Mouse (Mus musculus): ENCODE results near the gene Nf1. TPM values are rescaled to one million over a fixed set of nuclear protein-coding genes. Genes with fewer than 3 reads are reported as not detected.
A peak's percentile ranks its signal among the peaks of the same experiment; 100 is the strongest.

Gene Nf1
- total and polyA plus RNA-seq, 3 experiments, result 7.1 to 78.0 (median 27.0) TPM

GRCm38 (mm10) chr11:79336722-79337267 lies 2.7 kb upstream of the Nf1 start:
- Histone ChIP-seq H3K9me3 (replicated peaks) (peaks cover 5% of the 10 kb centered on the region), H3K36me3 (replicated peaks) (peaks cover 4% of the 10 kb centered on the region), H3K4me3 (ENCODE audit: low read depth, low read length) (no peak overlapping the region), H3K4me1 (ENCODE audit: insufficient read depth, low read depth, low read length) (peaks cover 33% of the 10 kb centered on the region), H3K27me3 (ENCODE audit: insufficient read depth, low read length) (peaks cover 31% of the 10 kb centered on the region)
- TF ChIP-seq POLR2AphosphoS5 (IDR thresholded peaks at IDR 0.05; ENCODE audit: insufficient replicate concordance, low read depth, low read length) (no peak), TAL1 (conservative IDR thresholded peaks at IDR 0.05; ENCODE audit: low read depth, low read length) (no peak), GATA1 (IDR thresholded peaks at IDR 0.05; ENCODE audit: borderline replicate concordance, low read length) (no peak), GATA2 (IDR thresholded peaks at IDR 0.05; ENCODE audit: borderline replicate concordance, low read depth, low read length) (no peak), CTCF (IDR thresholded peaks at IDR 0.05; ENCODE audit: low read depth, low read length) (no peak)
- DNase-seq (ENCODE audit: low spot score), result no peak
- ATAC-seq (ENCODE audit: extremely low read depth, insufficient number of reproducible peaks, low FRiP score, poor library complexity, severe bottlenecking), result no peak

- peaks cover 18% of the 10 kb centered on the region for H3K27me3 ChIP-seq (ENCODE audit: insufficient read depth, low read length)
- peaks cover 25% of the 10 kb centered on the region for H3K4me1 ChIP-seq (ENCODE audit: insufficient read depth, low read depth, low read length)
- DNase-seq (ENCODE audit: low spot score) (no peak), ATAC-seq (ENCODE audit: extremely low read depth, insufficient number of reproducible peaks, low FRiP score, poor library complexity, severe bottlenecking) (no peak)
- no peak for TF ChIP-seq TAL1 (conservative IDR thresholded peaks at IDR 0.05; ENCODE audit: low read depth, low read length)
- TF ChIP-seq POLR2AphosphoS5 (IDR thresholded peaks at IDR 0.05; ENCODE audit: insufficient replicate concordance, low read depth, low read length), result no peak
- TF ChIP-seq GATA2 (IDR thresholded peaks at IDR 0.05; ENCODE audit: borderline replicate concordance, low read depth, low read length), result no peak
- TF ChIP-seq GATA1 (IDR thresholded peaks at IDR 0.05; ENCODE audit: borderline replicate concordance, low read length), result no peak
- TF ChIP-seq CTCF (IDR thresholded peaks at IDR 0.05; ENCODE audit: low read depth, low read length), result no peak
- H3K36me3 ChIP-seq (replicated peaks), result peaks cover 17% of the 10 kb centered on the region
- H3K9me3 ChIP-seq (replicated peaks), result peaks cover 5% of the 10 kb centered on the region
- H3K4me3 ChIP-seq (ENCODE audit: low read depth, low read length), result peak overlapping the region; percentile 84
Observed at GRCm38 (mm10) chr11:79338621-79339020, 872 bp upstream of the Nf1 start.

- peak; percentile 66 for DNase-seq (ENCODE audit: low spot score)
- Histone ChIP-seq H3K4me1 (ENCODE audit: insufficient read depth, low read depth, low read length) (peaks cover 25% of the 10 kb centered on the region), H3K4me3 (ENCODE audit: low read depth, low read length) (peak overlapping the region; percentile 84), H3K36me3 (replicated peaks) (peaks cover 28% of the 10 kb centered on the region), H3K9me3 (replicated peaks) (peaks cover 5% of the 10 kb centered on the region), H3K27me3 (ENCODE audit: insufficient read depth, low read length) (peaks cover 5% of the 10 kb centered on the region; the same call in 1 of the 2 replicates)
- no peak for ATAC-seq (ENCODE audit: extremely low read depth, insufficient number of reproducible peaks, low FRiP score, poor library complexity, severe bottlenecking)
- TF ChIP-seq TAL1 (conservative IDR thresholded peaks at IDR 0.05; ENCODE audit: low read depth, low read length) (no peak), CTCF (IDR thresholded peaks at IDR 0.05; ENCODE audit: low read depth, low read length) (no peak), GATA1 (IDR thresholded peaks at IDR 0.05; ENCODE audit: borderline replicate concordance, low read length) (no peak), GATA2 (IDR thresholded peaks at IDR 0.05; ENCODE audit: borderline replicate concordance, low read depth, low read length) (no peak), POLR2AphosphoS5 (IDR thresholded peaks at IDR 0.05; ENCODE audit: insufficient replicate concordance, low read depth, low read length) (no peak)
Observed at GRCm38 (mm10) chr11:79339808-79340781, 602 bp downstream of the Nf1 start.

GRCm38 (mm10) chr11:79356995-79357394 lies 17.5 kb downstream of the Nf1 start:
- ATAC-seq (ENCODE audit: extremely low read depth, insufficient number of reproducible peaks, low FRiP score, poor library complexity, severe bottlenecking) (no peak), DNase-seq (ENCODE audit: low spot score) (no peak)
- H3K36me3 ChIP-seq (replicated peaks), result peaks cover 27% of the 10 kb centered on the region
- TF ChIP-seq GATA1 (IDR thresholded peaks at IDR 0.05; ENCODE audit: borderline replicate concordance, low read length) (no peak), GATA2 (IDR thresholded peaks at IDR 0.05; ENCODE audit: borderline replicate concordance, low read depth, low read length) (no peak), POLR2AphosphoS5 (IDR thresholded peaks at IDR 0.05; ENCODE audit: insufficient replicate concordance, low read depth, low read length) (no peak), CTCF (IDR thresholded peaks at IDR 0.05; ENCODE audit: low read depth, low read length) (no peak), TAL1 (conservative IDR thresholded peaks at IDR 0.05; ENCODE audit: low read depth, low read length) (no peak)
- H3K27me3 ChIP-seq (ENCODE audit: insufficient read depth, low read length), result no peaks in the 10 kb centered on the region
- no peak overlapping the region for H3K4me3 ChIP-seq (ENCODE audit: low read depth, low read length)
- peaks cover 11% of the 10 kb centered on the region for H3K4me1 ChIP-seq (ENCODE audit: insufficient read depth, low read depth, low read length)
- no peaks in the 10 kb centered on the region for H3K9me3 ChIP-seq (replicated peaks)

- DNase-seq (ENCODE audit: low spot score) (no peak), ATAC-seq (ENCODE audit: extremely low read depth, insufficient number of reproducible peaks, low FRiP score, poor library complexity, severe bottlenecking) (no peak)
- no peaks in the 10 kb centered on the region for H3K27me3 ChIP-seq (ENCODE audit: insufficient read depth, low read length)
- H3K9me3 ChIP-seq (replicated peaks), result no peaks in the 10 kb centered on the region
- peaks cover 11% of the 10 kb centered on the region for H3K4me1 ChIP-seq (ENCODE audit: insufficient read depth, low read depth, low read length)
- TF ChIP-seq TAL1 (conservative IDR thresholded peaks at IDR 0.05; ENCODE audit: low read depth, low read length) (no peak), GATA1 (IDR thresholded peaks at IDR 0.05; ENCODE audit: borderline replicate concordance, low read length) (no peak), GATA2 (IDR thresholded peaks at IDR 0.05; ENCODE audit: borderline replicate concordance, low read depth, low read length) (no peak), POLR2AphosphoS5 (IDR thresholded peaks at IDR 0.05; ENCODE audit: insufficient replicate concordance, low read depth, low read length) (no peak), CTCF (IDR thresholded peaks at IDR 0.05; ENCODE audit: low read depth, low read length) (no peak)
- H3K36me3 ChIP-seq (replicated peaks), result peaks cover 27% of the 10 kb centered on the region
- no peak overlapping the region; the same call in 1 of the 2 replicates for H3K4me3 ChIP-seq (ENCODE audit: low read depth, low read length)
Observed at GRCm38 (mm10) chr11:79357397-79357796, 17.9 kb downstream of the Nf1 start.

- Histone ChIP-seq H3K27me3 (ENCODE audit: insufficient read depth, low read length) (no peaks in the 10 kb centered on the region), H3K4me1 (ENCODE audit: insufficient read depth, low read depth, low read length) (no peaks in the 10 kb centered on the region; the same call in 1 of the 2 replicates), H3K36me3 (replicated peaks) (peaks cover 15% of the 10 kb centered on the region), H3K9me3 (replicated peaks) (no peaks in the 10 kb centered on the region; the same call in 1 of the 2 replicates), H3K4me3 (ENCODE audit: low read depth, low read length) (no peak overlapping the region)
- ATAC-seq (ENCODE audit: extremely low read depth, insufficient number of reproducible peaks, low FRiP score, poor library complexity, severe bottlenecking) (no peak), DNase-seq (ENCODE audit: low spot score) (no peak)
- TF ChIP-seq GATA2 (IDR thresholded peaks at IDR 0.05; ENCODE audit: borderline replicate concordance, low read depth, low read length), result no peak
- TF ChIP-seq GATA1 (IDR thresholded peaks at IDR 0.05; ENCODE audit: borderline replicate concordance, low read length), result no peak
- TF ChIP-seq TAL1 (conservative IDR thresholded peaks at IDR 0.05; ENCODE audit: low read depth, low read length), result no peak
- TF ChIP-seq CTCF (IDR thresholded peaks at IDR 0.05; ENCODE audit: low read depth, low read length), result no peak
- no peak for TF ChIP-seq POLR2AphosphoS5 (IDR thresholded peaks at IDR 0.05; ENCODE audit: insufficient replicate concordance, low read depth, low read length)
Observed at GRCm38 (mm10) chr11:79364956-79365355, 25.5 kb downstream of the Nf1 start.

All from G1E (cell line).